Mouse (Mus musculus) liver, postnatal 0 days (tissue): ENCODE data around the gene Fermt2.

ENCODE experiments used
- CTCF ChIP-seq: sonication (generic); IDR thresholded peaks from 2 replicates; pipeline ENCODE4 v1.5.1; 2016; ENCODE audit warnings: antibody characterized with exemption, low read depth
- EP300 ChIP-seq: IDR thresholded peaks from 2 replicates; pipeline ENCODE4 v1.6.1; 2016; ENCODE audit warnings: antibody characterized with exemption, low read depth, mild to moderate bottlenecking

- no peak for TF ChIP-seq CTCF
- no peak for TF ChIP-seq EP300
Measured at GRCm38 (mm10) chr14:45529411-45530363, at the start of gene Fermt2.
